Mouse (Mus musculus) adrenal gland, postnatal 25 days (tissue): ENCODE measurements around the gene Phykpl. TPM values are rescaled to one million over a fixed set of nuclear protein-coding genes. Genes with fewer than 3 reads are reported as not detected.
A peak's percentile ranks its signal among the peaks of the same experiment; 100 is the strongest.

Source experiments
- DNase-seq: peaks from one replicate; pipeline ENCODE4 v3.0.0; 2021; ENCODE audit warnings: mixed read lengths
- total RNA-seq: library from RNA; stranded (reverse); gene quantifications from 2 replicates; pipeline ENCODE4 v1.2.3, GENCODE M21; 2021

The Phykpl gene
- total RNA-seq, 1 experiment from 2014 or later: 41.3 TPM

- DNase-seq: no peak
Measured at GRCm38 (mm10) chr11:51646245-51646644, 61.7 kb downstream of the Phykpl start.

GRCm38 (mm10) chr11:51646751-51647667 is 62.5 kb downstream of the Phykpl start:
- DNase-seq: no peak

GRCm38 (mm10) chr11:51648566-51648965 is 64.0 kb downstream of the Phykpl start:
- no peak for DNase-seq

GRCm38 (mm10) chr11:51649111-51649888 is 64.7 kb downstream of the Phykpl start:
- DNase-seq: no peak

GRCm38 (mm10) chr11:51649889-51650199 is 65.3 kb downstream of the Phykpl start:
- DNase-seq: no peak

- no peak for DNase-seq
Measured at GRCm38 (mm10) chr11:51650261-51650660, 65.7 kb downstream of the Phykpl start.

- peak; percentile 88 for DNase-seq
Measured at GRCm38 (mm10) chr11:51650691-51651515, 66.3 kb downstream of the Phykpl start, which contains the start of the genes N4bp3 and D930048N14Rik. TSS of gene N4bp3 (minus strand) at chr11:51650842. TSS of gene D930048N14Rik (plus strand) at chr11:51650954.

DNA sequence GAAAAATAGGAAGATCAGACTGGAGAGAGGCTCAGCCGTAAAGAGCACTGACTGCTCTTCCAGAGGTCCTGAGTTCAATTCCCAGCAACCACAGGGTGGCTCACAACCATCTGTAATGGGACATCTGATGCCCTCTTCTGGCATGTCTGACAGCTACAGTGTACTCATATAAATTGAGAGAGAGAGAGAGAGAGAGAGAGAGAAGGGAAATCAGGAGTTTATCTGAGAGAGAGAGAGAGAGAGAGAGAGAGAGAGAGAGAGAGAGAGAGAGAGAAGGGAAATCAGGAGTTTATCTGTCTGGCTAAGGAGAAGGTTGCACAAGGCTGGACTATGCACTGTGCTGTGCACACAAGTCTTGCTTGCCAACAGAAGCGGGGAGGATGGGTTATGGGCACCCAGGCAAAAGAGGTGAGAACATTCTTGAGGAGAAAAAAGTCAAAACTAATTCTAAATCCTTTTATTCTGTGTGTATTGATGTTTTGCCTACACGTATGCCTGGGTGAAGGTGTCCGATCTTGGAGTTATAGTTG is 68.4 kb downstream of the Phykpl start:
- DNase-seq: no peak

- DNase-seq: no peak
Measured at GRCm38 (mm10) chr11:51653736-51654135, 69.2 kb downstream of the Phykpl start.

Other genes starting within 250 kb of the Phykpl start
- 304 and 331 TPM in 2 replicates for gene Hnrnpab, start 22.1 kb downstream of the Phykpl start, total RNA-seq
- 68.0 and 76.9 TPM in 2 replicates for gene Nhp2, start 35.0 kb downstream of the Phykpl start, total RNA-seq
- gene Rmnd5b, start 51.1 kb downstream of the Phykpl start, total RNA-seq: 54.7 and 55.8 TPM in 2 replicates
- gene N4bp3, start 66.1 kb downstream of the Phykpl start, total RNA-seq: 11.1 and 13.7 TPM in 2 replicates
- 3.5 and 4.0 TPM in 2 replicates for gene D930048N14Rik, start 66.2 kb downstream of the Phykpl start, total RNA-seq
- 55.1 and 58.2 TPM in 2 replicates for gene 0610009B22Rik, start 104.1 kb downstream of the Phykpl start, total RNA-seq
- gene Sec24a, start 178.9 kb downstream of the Phykpl start, total RNA-seq: 33.8 and 41.2 TPM in 2 replicates
- gene Sar1b, start 178.9 kb downstream of the Phykpl start, total RNA-seq: 93.6 and 96.4 TPM in 2 replicates